Mouse (Mus musculus): Measurements from ENCODE around the gene Akap7. TPM values are rescaled to one million over a fixed set of nuclear protein-coding genes. Genes with fewer than 3 reads are reported as not detected.

The Akap7 gene
- polyA plus RNA-seq, 1 experiment from 2014 or later = 42.0 TPM

DNA sequence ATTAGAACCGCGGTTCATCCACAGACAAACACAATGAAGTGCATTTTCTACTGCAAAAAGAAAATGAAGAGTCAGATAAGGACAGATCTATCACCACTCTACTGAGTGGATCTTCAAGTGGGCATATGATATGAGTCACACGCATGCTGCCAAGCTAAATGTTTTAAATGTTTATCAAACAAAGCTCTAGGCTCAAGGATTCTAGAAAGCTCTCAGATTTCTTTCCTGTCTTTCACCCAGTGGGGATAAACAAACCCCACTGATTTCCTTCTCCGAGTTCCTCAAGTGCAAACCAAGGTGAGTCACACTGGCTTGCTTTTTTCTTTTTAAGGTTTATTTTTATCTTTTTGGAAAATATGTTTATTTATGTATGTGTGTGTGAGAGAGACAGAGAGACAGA lies 94.0 kb downstream of the Akap7 start:
- Histone ChIP-seq H3K9me3 (ENCODE audit: control insufficient read depth, low read length) (no peaks in the 10 kb centered on the region), H3K36me3 (ENCODE audit: control insufficient read depth, insufficient read depth, low read length) (no peaks in the 10 kb centered on the region), H3K27me3 (ENCODE audit: control insufficient read depth, insufficient read depth, low read length) (no peaks in the 10 kb centered on the region), H3K4me1 (ENCODE audit: control insufficient read depth in 2 of 2, insufficient read depth in 2 of 2, low read length in 2 of 2) (0 out of 4 replicates have a peak, but pooled peaks cover 0 to 3% of the 10 kb centered on the region in 2 experiments), H3K4me3 (ENCODE audit: control insufficient read depth in 1 of 2, insufficient read depth in 1 of 2, low read depth in 1 of 2, low read length in 2 of 2) (no peak overlapping the region), H3K9ac (ENCODE audit: low read length) (no peak overlapping the region), H3K27ac (replicated peaks in 1 of 2; ENCODE audit: control insufficient read depth in 1 of 2, insufficient read depth in 1 of 2, low read depth in 2 of 2, low read length in 2 of 2) (no peak overlapping the region), H3K4me2 (ENCODE audit: low read length) (no peak overlapping the region)
- no peak for ATAC-seq (ENCODE audit: insufficient number of reproducible peaks, insufficient read depth, low FRiP score, low read depth)
- 54% methylated on average over 4 of the region's 4 CpGs for WGBS

DNA sequence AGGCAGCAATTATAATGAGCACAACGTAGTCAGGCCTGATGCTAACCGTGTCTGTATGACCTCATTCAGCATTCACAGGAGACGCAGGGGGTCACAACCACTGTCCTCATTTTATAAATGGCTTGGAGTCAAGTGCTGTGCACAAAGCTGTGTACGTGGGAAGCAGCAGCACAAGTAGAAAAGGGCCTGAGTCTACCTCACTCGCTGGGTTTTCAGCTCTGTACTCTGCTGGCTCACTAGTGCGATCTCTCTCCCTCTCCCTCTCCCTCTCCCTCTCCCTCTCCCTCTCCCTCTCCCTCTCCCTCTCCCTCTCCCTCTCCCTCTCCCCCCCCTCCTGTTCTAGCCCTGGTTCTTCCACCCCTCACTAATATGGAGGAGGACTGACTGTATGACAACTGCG lies 99.1 kb downstream of the Akap7 start:
- Histone ChIP-seq H3K9ac (ENCODE audit: low read length) (no peak overlapping the region), H3K27me3 (ENCODE audit: control insufficient read depth, insufficient read depth, low read length) (no peaks in the 10 kb centered on the region), H3K4me3 (ENCODE audit: control insufficient read depth in 1 of 2, insufficient read depth in 1 of 2, low read depth in 1 of 2, low read length in 2 of 2) (no peak overlapping the region), H3K36me3 (ENCODE audit: control insufficient read depth, insufficient read depth, low read length) (no peaks in the 10 kb centered on the region), H3K4me2 (ENCODE audit: low read length) (no peak overlapping the region), H3K27ac (replicated peaks in 1 of 2; ENCODE audit: control insufficient read depth in 1 of 2, insufficient read depth in 1 of 2, low read depth in 2 of 2, low read length in 2 of 2) (no peak overlapping the region), H3K9me3 (ENCODE audit: control insufficient read depth, low read length) (no peaks in the 10 kb centered on the region), H3K4me1 (ENCODE audit: control insufficient read depth in 2 of 2, insufficient read depth in 2 of 2, low read length in 2 of 2) (no peaks in the 10 kb centered on the region)
- WGBS = 64% methylated on average over 7 of the region's 7 CpGs
- ATAC-seq (ENCODE audit: insufficient number of reproducible peaks, insufficient read depth, low FRiP score, low read depth) = no peak

DNA sequence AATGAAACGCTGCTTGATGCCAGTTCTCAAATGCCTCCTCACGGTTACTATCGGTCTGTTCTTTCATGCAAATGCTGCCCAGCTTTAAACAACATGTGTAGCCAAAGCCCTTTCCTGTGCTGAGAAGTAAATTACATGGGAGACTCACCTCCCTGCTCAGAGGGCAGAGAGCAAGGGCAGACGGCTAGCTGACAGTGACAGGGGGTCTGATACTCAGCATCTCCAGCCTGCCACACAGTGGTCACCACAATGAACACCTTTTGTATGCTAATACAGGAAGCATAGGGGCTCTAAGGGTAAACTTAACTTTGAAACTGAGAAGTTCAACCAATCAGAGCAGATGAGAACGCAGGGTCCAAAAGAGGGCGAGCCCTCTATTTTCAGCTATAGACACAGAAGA lies 99.8 kb downstream of the Akap7 start:
- no peak overlapping the region for H3K9ac ChIP-seq (ENCODE audit: low read length)
- 43% methylated on average over 6 of the region's 6 CpGs for WGBS
- ATAC-seq (ENCODE audit: insufficient number of reproducible peaks, insufficient read depth, low FRiP score, low read depth) = no peak
- H3K4me3 ChIP-seq (ENCODE audit: control insufficient read depth in 1 of 2, insufficient read depth in 1 of 2, low read depth in 1 of 2, low read length in 2 of 2) = no peak overlapping the region
- H3K4me1 ChIP-seq (ENCODE audit: control insufficient read depth in 2 of 2, insufficient read depth in 2 of 2, low read length in 2 of 2) = no peaks in the 10 kb centered on the region
- no peak overlapping the region for H3K4me2 ChIP-seq (ENCODE audit: low read length)
- no peaks in the 10 kb centered on the region for H3K36me3 ChIP-seq (ENCODE audit: control insufficient read depth, insufficient read depth, low read length)
- no peak overlapping the region for H3K27ac ChIP-seq (replicated peaks in 1 of 2; ENCODE audit: control insufficient read depth in 1 of 2, insufficient read depth in 1 of 2, low read depth in 2 of 2, low read length in 2 of 2)
- H3K9me3 ChIP-seq (ENCODE audit: control insufficient read depth, low read length) = no peaks in the 10 kb centered on the region
- H3K27me3 ChIP-seq (ENCODE audit: control insufficient read depth, insufficient read depth, low read length) = no peaks in the 10 kb centered on the region

DNA sequence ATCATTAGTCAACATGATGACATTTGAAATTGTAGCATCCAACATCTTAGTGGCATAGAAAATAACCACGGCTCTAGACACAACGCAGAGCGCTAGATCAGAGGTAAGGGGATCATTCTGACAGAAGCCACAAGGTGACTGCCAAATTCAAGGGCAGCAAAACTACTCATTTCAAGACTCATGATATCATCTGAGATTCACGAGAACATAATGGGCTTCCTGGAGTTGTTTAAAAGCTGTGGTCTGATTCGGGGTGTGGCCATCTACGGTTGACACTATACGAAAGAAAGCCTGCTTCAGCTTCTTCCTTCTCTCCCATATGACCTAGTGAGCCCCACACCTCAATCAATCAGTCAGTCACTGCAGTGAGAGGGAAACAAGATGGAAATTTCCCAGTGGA lies 107.0 kb downstream of the Akap7 start:
- H3K4me3 ChIP-seq (ENCODE audit: control insufficient read depth in 1 of 2, insufficient read depth in 1 of 2, low read depth in 1 of 2, low read length in 2 of 2) = no peak overlapping the region
- 85% methylated on average over 7 of the region's 7 CpGs for WGBS
- no peaks in the 10 kb centered on the region for H3K27me3 ChIP-seq (ENCODE audit: control insufficient read depth, insufficient read depth, low read length)
- H3K36me3 ChIP-seq (ENCODE audit: control insufficient read depth, insufficient read depth, low read length) = no peaks in the 10 kb centered on the region
- H3K9ac ChIP-seq (ENCODE audit: low read length) = no peak overlapping the region
- no peak for ATAC-seq (ENCODE audit: insufficient number of reproducible peaks, insufficient read depth, low FRiP score, low read depth)
- peak overlapping the region; percentile 87; the same call in 1 of the 2 replicates for H3K4me2 ChIP-seq (ENCODE audit: low read length)
- H3K4me1 ChIP-seq (ENCODE audit: control insufficient read depth in 2 of 2, insufficient read depth in 2 of 2, low read length in 2 of 2) = peaks cover 13 to 29% of the 10 kb centered on the region in 2 experiments
- H3K27ac ChIP-seq (replicated peaks in 1 of 2; ENCODE audit: control insufficient read depth in 1 of 2, insufficient read depth in 1 of 2, low read depth in 2 of 2, low read length in 2 of 2) = no peak overlapping the region
- H3K9me3 ChIP-seq (ENCODE audit: control insufficient read depth, low read length) = no peaks in the 10 kb centered on the region

DNA sequence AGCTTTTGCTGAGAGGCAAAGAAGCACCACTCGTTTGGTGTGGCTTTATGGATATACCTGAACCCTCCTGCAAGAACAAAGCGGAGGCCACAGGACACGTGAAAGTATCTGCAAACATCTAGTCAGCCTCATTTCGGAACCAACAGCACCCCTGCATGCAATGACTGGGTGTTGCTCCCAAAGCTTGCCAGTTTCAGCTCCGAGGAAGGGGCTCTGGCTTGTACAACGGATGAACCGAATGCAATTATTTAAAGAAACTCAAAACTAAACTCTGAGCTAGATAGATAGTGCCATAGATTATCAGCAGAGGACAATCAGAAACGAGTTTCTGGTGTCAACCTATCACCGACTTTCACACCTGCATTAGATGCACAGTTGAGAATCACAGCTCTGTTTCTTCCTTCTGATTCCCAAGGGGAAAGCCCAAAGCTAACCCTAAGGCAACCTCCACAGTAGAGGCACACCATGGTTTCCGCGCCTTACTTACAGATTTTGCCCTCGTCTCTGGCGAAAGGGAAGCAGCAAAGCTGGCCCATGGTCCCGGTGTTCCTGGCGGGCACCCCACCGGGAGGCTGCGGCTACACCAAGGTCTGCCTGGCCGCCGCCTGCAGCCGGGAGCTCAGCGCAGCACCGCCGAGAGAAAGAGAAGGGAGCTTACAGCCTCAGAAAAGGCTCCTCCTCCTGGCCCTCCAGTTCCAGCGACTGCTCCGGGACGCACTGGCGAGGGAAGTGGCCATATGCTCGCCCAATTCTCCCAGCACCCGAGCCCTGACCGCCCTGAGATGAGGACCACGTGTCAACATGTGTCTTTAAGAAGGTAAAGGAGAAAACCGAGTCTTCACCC lies 107.9 kb downstream of the Akap7 start:
- no peaks in the 10 kb centered on the region for H3K9me3 ChIP-seq (ENCODE audit: control insufficient read depth, low read length)
- H3K4me3 ChIP-seq (ENCODE audit: control insufficient read depth in 1 of 2, insufficient read depth in 1 of 2, low read depth in 1 of 2, low read length in 2 of 2) = peak overlapping the region; percentile 52 to 60
- peak overlapping the region; percentile 77 for H3K9ac ChIP-seq (ENCODE audit: low read length)
- peak overlapping the region; percentile 87 for H3K4me2 ChIP-seq (ENCODE audit: low read length)
- ATAC-seq (ENCODE audit: insufficient number of reproducible peaks, insufficient read depth, low FRiP score, low read depth) = no peak
- no peaks in the 10 kb centered on the region for H3K27me3 ChIP-seq (ENCODE audit: control insufficient read depth, insufficient read depth, low read length)
- WGBS = 13% methylated on average over 32 of the region's 32 CpGs
- H3K27ac ChIP-seq (replicated peaks in 1 of 2; ENCODE audit: control insufficient read depth in 1 of 2, insufficient read depth in 1 of 2, low read depth in 2 of 2, low read length in 2 of 2) = no peak overlapping the region; a peak in 1 of 4 replicates
- no peaks in the 10 kb centered on the region for H3K36me3 ChIP-seq (ENCODE audit: control insufficient read depth, insufficient read depth, low read length)
- peaks cover 13 to 29% of the 10 kb centered on the region in 2 experiments for H3K4me1 ChIP-seq (ENCODE audit: control insufficient read depth in 2 of 2, insufficient read depth in 2 of 2, low read length in 2 of 2)

DNA sequence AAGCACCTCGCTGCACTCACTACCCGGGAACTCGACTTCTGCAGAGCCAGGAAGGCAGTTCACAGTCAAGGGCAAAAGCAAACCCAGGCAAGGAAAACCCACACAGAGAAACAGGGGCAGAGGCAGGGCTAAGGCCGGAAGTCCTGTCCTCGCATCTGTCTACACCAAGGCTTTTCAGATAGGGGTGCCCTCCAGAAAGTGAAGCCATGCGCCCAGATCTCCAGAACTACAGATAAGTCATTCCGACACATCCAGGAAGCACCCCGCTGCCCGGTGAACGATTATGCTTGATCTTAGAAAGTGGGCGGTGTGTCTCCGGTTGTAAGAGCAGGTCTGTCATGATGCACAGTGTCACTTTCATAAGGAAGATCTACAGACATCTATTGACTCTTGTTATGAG lies 109.1 kb downstream of the Akap7 start:
- Histone ChIP-seq H3K9ac (ENCODE audit: low read length) (peak overlapping the region; percentile 56), H3K27me3 (ENCODE audit: control insufficient read depth, insufficient read depth, low read length) (no peaks in the 10 kb centered on the region), H3K4me1 (ENCODE audit: control insufficient read depth in 2 of 2, insufficient read depth in 2 of 2, low read length in 2 of 2) (peaks cover 13 to 29% of the 10 kb centered on the region in 2 experiments), H3K36me3 (ENCODE audit: control insufficient read depth, insufficient read depth, low read length) (no peaks in the 10 kb centered on the region), H3K9me3 (ENCODE audit: control insufficient read depth, low read length) (no peaks in the 10 kb centered on the region), H3K4me2 (ENCODE audit: low read length) (peak overlapping the region; percentile 87), H3K4me3 (ENCODE audit: control insufficient read depth in 1 of 2, insufficient read depth in 1 of 2, low read depth in 1 of 2, low read length in 2 of 2) (peak overlapping the region; percentile 26 to 52), H3K27ac (replicated peaks in 1 of 2; ENCODE audit: control insufficient read depth in 1 of 2, insufficient read depth in 1 of 2, low read depth in 2 of 2, low read length in 2 of 2) (peak overlapping the region; percentile 65 to 80)
- WGBS = 24% methylated on average over 12 of the region's 12 CpGs
- 0 out of 2 replicates have a peak, but pooled peaks have one; percentile 35 for ATAC-seq (ENCODE audit: insufficient number of reproducible peaks, insufficient read depth, low FRiP score, low read depth)

DNA sequence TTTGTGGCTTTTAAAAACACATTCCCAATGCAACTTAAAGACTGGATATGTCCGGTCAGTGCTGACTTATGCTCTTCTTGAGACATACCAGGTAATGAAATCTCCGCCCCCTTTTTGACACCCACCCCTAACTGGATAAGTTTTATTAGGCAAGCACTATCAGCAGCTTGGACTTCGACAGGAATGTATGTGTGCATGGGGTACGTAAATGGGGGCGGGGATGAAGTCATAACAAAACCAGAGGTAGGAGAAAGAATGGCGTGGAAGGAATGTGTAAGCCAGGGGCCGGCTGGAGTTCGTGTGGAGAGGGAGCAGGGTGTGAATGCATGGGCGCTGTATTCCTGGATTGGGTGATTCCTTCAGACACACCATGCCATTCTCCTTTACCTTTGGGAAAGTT lies 109.6 kb downstream of the Akap7 start:
- no peaks in the 10 kb centered on the region for H3K27me3 ChIP-seq (ENCODE audit: control insufficient read depth, insufficient read depth, low read length)
- 0 out of 2 replicates have a peak, but pooled peaks have one; percentile 26 for ATAC-seq (ENCODE audit: insufficient number of reproducible peaks, insufficient read depth, low FRiP score, low read depth)
- H3K4me3 ChIP-seq (ENCODE audit: control insufficient read depth in 1 of 2, insufficient read depth in 1 of 2, low read depth in 1 of 2, low read length in 2 of 2) = peak overlapping the region; percentile 26 to 52
- no peaks in the 10 kb centered on the region for H3K36me3 ChIP-seq (ENCODE audit: control insufficient read depth, insufficient read depth, low read length)
- H3K9ac ChIP-seq (ENCODE audit: low read length) = peak overlapping the region; percentile 56; the same call in 1 of the 2 replicates
- no peaks in the 10 kb centered on the region for H3K9me3 ChIP-seq (ENCODE audit: control insufficient read depth, low read length)
- peak overlapping the region; percentile 65 to 80 for H3K27ac ChIP-seq (replicated peaks in 1 of 2; ENCODE audit: control insufficient read depth in 1 of 2, insufficient read depth in 1 of 2, low read depth in 2 of 2, low read length in 2 of 2)
- peaks cover 13 to 29% of the 10 kb centered on the region in 2 experiments for H3K4me1 ChIP-seq (ENCODE audit: control insufficient read depth in 2 of 2, insufficient read depth in 2 of 2, low read length in 2 of 2)
- 28% methylated on average over 9 of the region's 9 CpGs for WGBS
- peak overlapping the region; percentile 87 for H3K4me2 ChIP-seq (ENCODE audit: low read length)

Measured in heart, embryonic 14.5 days (tissue).